Mouse (Mus musculus) liver, embryonic 14 days (tissue): ENCODE results near the gene Slc26a11. TPM values are rescaled to one million over a fixed set of nuclear protein-coding genes. Genes with fewer than 3 reads are reported as not detected.

Experiments
- polyA plus RNA-seq: library from polyadenylated mRNA; depleted of rRNA; stranded (reverse); fragments of >200 nt; gene quantifications from 2 replicates; pipeline ENCODE4 v1.2.3, GENCODE M21; 2012; rRNA removed

Slc26a11 gene
- 0.88 and 1.4 TPM in 2 replicates for polyA plus RNA-seq

DNA sequence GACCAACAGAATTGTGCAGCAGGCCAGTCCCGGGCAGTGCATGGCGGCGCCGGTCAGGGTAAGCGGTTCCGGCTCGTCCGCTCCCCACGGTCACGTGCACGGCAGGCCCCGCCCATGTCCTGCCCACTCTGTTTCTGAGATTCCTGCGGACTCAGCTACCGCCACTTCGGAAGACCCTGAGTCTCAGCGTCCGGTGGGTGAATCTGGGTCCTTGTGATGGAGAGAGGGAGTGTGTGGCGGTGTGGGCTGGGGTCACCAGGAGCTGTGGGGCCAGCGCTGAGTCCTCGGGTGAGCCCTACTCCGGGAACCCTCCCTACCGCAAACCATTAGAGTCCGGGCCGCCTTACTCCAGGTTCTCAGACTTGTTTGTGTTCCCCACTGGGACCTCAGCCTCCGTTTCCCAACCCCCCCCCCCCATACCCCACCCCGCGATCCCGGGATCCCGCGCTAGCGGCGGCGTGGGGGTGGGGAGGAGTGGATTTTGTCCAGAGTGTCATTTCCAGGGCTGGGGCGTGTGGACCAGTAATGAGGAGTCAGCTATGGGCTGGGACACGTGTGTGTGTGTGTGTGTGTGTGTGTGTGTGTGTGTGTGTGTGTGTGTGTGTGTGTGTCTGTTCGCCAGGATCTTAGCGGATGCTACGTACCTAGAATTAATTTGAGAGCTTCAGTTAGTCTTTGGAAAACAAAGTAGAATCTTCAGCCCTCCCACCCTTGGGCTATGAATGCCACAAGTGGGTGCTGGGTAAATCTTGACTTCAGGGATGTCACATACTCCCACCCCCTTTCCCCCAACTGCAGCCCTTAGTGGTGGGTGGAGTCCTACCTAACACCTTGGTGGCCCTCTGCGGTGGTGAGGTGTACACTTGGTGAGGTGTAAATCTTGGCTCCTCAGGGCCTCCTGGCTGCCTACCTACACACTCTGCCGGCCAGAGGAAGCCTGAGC lies at the start of gene Slc26a11, which contains the start of gene Sgsh:
Slc26a11 (plus strand) TSS at position 115 of the 943 bp plus-strand sequence.
Sgsh (minus strand) TSS at position 94 of the 943 bp plus-strand sequence.

DNA sequence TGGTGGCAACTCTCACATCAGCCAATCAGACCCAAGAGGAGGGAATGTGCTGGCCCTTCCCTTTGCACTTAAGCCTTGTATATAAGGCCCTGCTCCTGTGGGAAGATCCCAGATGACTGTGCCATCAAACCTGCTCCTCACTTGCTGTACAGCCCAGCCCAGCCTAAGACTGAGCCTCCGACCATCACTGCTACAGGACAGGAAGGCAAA lies 47.8 kb upstream of the Slc26a11 start, which contains the start of gene Card14:
Card14 (plus strand) TSS at position 111 of the 210 bp plus-strand sequence.

DNA sequence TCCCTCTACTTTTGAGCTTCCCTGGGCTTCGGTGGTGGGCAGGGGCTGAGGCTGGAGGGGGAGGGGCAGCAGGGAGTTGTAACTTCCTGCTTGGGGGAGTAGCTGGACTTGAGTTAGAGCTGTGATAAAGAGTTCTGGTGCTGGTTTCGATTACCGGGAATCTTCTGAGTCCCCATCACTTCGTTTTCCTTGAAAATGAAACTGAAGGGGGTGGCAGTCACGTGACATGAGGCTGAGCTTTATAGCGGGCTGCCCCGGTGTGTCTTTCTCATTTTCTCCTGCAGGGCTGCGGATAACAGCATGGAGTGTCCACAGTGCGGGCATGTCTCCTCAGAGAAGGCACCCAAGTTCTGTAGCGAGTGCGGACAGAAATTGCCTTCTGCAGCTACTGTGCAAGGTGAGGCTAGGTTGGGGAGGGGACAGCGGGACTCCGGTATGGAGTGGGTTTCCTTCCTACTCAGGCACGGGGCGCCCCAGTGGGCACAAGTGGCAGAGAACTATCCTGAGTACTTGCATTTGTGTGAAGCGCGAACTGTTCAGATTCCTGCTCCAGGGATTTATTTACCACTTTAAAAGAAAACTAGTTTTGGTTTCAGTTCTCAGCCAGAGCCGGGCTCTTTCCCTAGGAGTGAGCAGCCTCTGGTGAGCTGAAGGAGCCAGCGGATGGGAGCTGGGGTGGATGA lies 37.6 kb downstream of the Slc26a11 start, which contains the start of gene Rnf213:
Rnf213 (plus strand) TSS at position 301 of the 683 bp plus-strand sequence.

Other genes starting within 250 kb of the Slc26a11 start
- 0.97 and 0.99 TPM in 2 replicates for gene Tbc1d16, start 127.1 kb upstream of the Slc26a11 start, polyA plus RNA-seq
- gene Ccdc40, start 127.0 kb upstream of the Slc26a11 start, polyA plus RNA-seq, result 0.61 and 0.63 TPM in 2 replicates
- gene Gaa, start 87.7 kb upstream of the Slc26a11 start, polyA plus RNA-seq, result 12.8 and 14.2 TPM in 2 replicates
- 102 and 104 TPM in 2 replicates for gene Eif4a3, start 55.5 kb upstream of the Slc26a11 start, polyA plus RNA-seq
- gene Card14, start 47.8 kb upstream of the Slc26a11 start, polyA plus RNA-seq, result 0.18 and 0.22 TPM in 2 replicates
- gene Sgsh, start within 50 bp of the Slc26a11 start, polyA plus RNA-seq, result 0.94 and 1.1 TPM in 2 replicates
- gene Rnf213, start 37.5 kb downstream of the Slc26a11 start, polyA plus RNA-seq, result 8.1 and 13.4 TPM in 2 replicates
- gene Endov, start 135.8 kb downstream of the Slc26a11 start, polyA plus RNA-seq, result 4.1 and 4.8 TPM in 2 replicates
- 0.01 and 0.02 TPM in 2 replicates for gene Nptx1, start 192.2 kb downstream of the Slc26a11 start, polyA plus RNA-seq
- gene Rptor, start 247.3 kb downstream of the Slc26a11 start, polyA plus RNA-seq, result 5.2 and 6.1 TPM in 2 replicates